Mouse (Mus musculus) mesoderm, embryonic 11.5 days (tissue): ENCODE measurements around the gene Fth1.
A peak's percentile ranks its signal among the peaks of the same experiment; 100 is the strongest.
"Not testable (repeated sequence)": the region's sequence is repeated elsewhere in the genome, so short reads cannot be mapped to it uniquely, and the experiment has no call there.

Source experiments
- DNase-seq: peaks from one replicate; pipeline ENCODE4 v3.0.0-alpha.2; 2012; ENCODE audit warnings: low read depth, low spot score

The Fth1 gene

GRCm38 (mm10) chr19:9980258-9980657 is at the start of gene Fth1:
Fth1 (plus strand) TSS chr19:9980598.
- DNase-seq = no peak

GRCm38 (mm10) chr19:9931167-9931607 is 49.2 kb upstream of the Fth1 start:
- not testable (repeated sequence) for DNase-seq

- DNase-seq = no peak
These were observed 46.5 kb upstream of the Fth1 start for GRCm38 (mm10) chr19:9933908-9934307.

DNA sequence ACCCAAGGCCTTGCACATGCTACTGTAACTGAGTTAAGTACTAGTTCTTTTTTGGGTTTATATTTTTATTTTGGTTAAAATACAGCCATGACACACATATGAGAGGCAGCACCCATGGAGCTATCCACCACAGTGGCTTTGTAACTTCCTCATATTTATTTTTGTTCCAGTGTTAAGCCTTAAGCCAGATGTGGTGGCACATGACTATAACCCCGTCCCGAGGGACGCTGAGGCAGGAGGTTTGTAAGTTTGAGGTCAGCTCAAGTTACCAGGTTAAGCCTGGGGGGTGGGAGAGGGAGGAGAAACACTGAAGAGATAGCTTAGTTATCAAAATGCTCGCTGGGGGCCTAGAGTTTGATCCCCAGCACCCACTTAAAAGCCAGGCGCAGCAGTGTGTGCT is 43.8 kb upstream of the Fth1 start:
- DNase-seq = no peak

DNA sequence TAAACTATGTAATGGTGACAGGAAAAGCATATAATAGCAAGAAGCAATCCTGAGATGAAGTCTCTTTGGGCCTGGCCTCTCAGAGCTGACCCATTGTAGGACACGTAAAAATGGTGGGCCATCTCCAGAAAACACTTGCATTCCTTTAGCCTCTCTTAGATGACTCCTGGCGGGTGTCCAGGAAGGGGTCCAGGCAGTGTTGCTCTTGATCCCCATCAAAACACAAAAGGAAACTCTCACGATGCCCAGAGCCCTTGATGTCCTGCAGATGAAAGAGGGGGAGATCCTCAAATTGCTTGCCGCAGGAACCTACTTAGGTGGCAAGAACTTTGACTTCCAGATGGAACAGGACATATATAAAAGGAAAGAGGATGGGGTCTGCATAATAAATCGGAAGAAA is 43.0 kb upstream of the Fth1 start:
- DNase-seq = no peak

- DNase-seq = no peak
These were observed 42.1 kb upstream of the Fth1 start for GRCm38 (mm10) chr19:9938156-9938823.

- DNase-seq = no peak
These were observed 41.5 kb upstream of the Fth1 start for GRCm38 (mm10) chr19:9938824-9939303.

DNA sequence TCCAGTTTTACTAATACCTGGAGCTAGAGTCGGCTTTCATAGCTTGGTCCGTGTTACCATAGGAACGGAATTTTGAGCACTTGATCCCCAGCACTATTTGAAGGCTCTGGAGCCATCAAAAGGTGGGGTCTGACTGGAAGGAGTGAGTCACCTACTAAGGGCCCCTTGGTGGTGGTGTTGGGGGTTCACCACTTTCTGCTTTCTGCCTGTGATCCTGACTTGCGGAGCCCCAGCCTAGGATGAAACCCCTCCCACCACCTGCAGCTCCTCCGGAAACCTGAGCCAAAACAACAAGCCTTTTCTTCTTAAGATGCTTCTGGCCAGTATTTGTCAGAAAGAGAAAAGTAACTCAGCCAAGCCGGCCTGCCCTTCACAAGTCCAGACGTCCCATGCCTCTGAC is 40.6 kb upstream of the Fth1 start:
- no peak for DNase-seq

GRCm38 (mm10) chr19:9940903-9941302 is 39.5 kb upstream of the Fth1 start:
- DNase-seq = peak; percentile 46

DNA sequence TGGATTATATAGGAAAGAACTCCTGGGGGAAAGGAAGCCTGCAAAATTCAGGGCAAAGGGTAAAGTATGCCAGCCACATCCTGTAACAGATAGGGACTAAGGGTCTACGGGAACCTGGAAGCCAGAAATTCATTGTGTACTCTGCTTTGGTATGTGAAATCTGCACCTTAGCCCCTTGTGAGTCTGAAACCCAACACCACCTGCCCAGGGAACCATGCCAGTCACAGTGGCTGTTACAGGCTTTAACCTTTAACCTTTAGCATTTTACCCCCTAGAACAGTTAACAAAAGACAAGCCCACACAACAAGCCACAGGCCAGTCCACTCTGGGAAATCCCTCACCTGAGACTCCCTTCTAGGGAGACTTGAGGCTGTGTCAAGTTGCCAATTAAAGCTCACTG is 38.6 kb upstream of the Fth1 start:
- no peak for DNase-seq

DNA sequence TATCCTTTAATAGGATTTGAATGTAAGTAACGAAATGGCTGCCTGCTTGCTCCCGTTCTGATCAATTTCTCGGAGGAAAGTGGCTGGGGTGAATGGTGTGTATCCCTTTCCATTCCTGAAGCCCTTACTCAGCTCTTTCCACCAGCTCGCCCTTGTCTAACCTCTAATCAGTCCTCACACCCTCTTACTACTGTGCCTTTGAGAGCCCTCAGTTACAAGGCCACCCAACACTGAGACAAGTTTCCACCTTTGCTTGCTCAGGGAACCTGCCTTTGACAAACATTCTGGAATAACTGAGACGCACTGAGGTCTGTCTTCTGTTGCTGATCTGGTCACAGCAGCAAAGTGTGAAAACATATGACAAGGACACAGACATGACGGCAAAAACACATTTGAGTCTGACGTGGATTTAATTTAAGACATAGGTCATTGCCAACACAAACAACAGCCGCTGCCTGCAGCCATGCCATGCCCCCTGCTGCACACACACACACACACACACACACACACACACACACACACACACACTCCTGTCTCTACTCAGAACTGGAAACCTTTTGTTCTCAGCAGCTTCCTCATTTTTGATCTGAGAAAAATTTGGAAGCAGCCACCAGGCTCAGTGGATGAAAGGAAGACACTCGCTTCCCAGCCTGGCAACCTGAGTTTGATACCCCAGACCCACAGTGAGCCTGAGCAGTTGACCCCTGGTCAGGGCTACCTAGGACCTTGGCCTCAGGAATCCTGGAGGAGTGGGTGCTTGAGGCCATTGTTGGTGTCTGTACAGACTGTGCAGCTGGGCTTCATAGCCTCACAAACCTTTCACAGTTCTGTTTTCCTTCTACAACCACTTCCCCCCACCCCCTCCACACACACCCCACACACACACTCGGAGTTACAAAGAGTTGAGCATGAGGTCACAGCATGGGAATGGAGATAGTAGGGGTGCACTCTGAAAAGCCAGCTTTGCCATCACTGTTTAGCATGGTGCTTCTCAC is 37.6 kb upstream of the Fth1 start:
- no peak for DNase-seq

- DNase-seq = no peak
These were observed 34.4 kb upstream of the Fth1 start for GRCm38 (mm10) chr19:9945800-9946564.

DNA sequence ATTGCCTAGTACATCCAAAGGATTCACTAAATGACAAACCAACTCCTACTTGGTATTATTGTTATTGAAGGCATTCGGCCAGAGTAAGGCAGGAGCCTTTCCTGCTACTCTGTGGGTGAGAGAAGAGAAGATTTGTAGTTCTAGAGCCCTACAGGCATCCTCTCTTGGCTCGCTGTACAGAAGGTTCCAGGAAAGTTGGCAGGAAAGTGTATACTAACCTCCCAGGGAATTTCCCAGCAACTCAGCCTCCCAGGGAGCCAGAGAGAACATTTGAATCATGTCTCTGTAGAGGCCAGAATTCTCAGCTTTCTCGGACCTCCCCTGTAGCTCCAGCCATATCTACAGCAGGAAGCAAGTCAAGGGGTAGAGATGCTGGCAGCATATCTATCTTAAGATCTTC is 33.4 kb upstream of the Fth1 start:
- DNase-seq = no peak

GRCm38 (mm10) chr19:9952390-9952789 is 28.0 kb upstream of the Fth1 start:
- no peak for DNase-seq

DNA sequence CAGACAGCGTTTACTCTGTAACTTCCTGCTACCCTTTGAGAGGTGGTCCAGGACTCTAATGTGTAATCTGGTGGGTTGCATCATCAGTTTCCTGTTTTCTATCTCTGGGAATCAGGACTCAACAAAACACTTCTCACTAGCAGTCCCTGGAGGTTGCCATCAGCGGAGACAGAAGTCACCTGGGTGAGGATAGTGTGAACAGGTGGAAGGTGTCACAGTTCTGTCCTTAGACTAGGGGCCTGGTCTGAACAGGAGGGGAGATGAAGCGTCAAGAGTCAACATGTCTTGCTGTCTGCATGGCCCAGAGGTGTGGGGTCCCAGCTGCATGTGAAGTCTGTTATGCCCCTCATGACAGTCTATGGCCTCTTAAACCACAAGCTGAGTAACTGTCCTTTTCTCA is 27.5 kb upstream of the Fth1 start:
- no peak for DNase-seq

DNA sequence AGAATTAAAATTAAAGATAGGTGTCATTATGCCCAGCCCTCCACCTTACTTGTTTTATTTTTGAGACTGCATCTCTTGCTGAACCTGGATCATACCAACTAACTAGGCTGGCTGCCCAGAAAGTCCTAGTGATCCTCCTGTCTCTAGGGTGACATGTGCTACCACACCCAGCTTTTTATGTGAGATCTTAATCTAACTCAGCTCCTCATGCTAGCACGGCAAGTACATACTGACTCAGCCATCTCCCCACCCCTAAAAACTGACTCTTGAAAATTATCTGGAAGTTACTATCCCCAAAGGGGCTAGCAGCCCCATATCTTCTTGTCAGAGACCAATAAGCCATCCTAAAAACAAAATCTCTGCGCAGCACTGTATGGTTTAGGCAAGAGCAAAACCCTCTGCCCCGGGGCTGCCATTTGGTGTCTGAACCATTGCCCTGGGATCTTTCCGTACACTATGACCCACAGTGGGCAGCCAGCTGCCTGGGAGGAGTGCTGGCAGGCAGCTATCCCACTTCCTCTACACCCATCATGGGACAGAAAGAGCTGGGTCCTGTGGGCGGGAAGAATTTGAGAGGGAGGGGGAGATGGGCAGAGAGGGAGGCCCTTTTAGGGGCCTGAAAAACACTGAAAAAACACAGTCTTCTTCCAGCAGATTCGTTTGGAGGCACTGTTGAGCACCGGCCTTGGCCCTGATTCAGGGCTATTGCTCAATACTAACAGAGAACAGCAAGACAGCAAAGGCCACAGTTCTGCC is 26.2 kb upstream of the Fth1 start:
- peak; percentile 42 for DNase-seq

GRCm38 (mm10) chr19:9954811-9955202 is 25.6 kb upstream of the Fth1 start:
- no peak for DNase-seq

GRCm38 (mm10) chr19:9955438-9955837 is 25.0 kb upstream of the Fth1 start:
- DNase-seq = no peak

DNA sequence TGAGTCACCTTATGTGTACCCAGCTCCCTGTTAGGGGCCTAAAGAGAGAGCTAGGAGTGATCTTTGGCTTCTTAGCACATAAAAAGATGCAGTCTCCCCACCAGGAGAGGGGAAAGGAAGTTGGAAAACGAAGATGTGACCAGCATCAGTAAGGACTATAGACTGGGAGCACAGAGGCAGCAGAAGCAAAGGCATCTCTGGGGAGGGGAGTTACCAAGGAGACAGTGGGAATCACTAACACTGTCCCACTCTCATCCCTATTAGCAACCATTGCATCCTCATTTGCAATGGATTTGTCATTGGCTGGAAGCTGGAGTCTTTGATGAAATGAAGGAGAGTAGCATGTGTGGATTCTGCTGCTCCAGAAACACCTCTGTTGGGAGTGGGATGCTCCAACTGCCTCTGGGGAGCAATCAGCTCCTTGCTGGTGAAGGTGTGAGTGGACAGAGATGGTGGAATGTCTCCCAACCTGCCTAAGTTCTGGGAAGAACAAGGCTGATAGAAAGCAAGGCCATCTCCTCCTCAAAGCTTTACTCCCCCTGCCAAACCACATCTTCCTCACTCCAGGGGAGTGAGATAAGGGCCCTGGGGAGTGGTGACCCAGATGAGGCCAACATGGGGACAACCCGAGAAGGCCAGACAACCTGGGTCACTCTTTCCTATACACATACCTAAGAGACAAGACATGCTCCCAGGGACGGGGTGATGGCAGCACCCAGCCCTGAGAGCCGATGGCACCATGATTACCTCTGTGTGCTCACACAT is 23.6 kb upstream of the Fth1 start:
- no peak for DNase-seq

GRCm38 (mm10) chr19:9957965-9958364 is 22.4 kb upstream of the Fth1 start:
- DNase-seq = no peak
